Mouse (Mus musculus): ENCODE data around the gene Rapgef5. TPM values are rescaled to one million over a fixed set of nuclear protein-coding genes. Genes with fewer than 3 reads are reported as not detected.

The Rapgef5 gene
- polyA plus RNA-seq, 1 experiment from 2014 or later = 31.7 TPM

DNA sequence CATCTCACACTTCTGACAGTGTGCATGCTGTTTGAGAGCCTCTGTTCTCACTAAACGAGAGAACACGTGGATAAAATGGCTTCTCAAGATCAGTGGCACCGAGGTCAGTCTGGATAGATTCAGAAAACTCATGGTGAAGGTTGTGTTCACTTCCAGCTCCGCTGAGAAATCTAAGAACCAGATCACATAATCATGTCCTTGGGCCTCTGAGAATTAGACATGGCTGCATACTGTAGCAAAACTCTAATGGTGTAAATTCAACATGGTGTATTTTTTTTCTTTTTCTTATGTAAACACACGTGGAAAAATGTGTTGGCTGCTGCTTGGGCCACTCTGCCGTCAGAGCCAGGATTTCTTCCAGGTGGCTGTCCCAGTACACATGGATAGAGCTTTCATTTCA, 184.6 kb downstream of the Rapgef5 start:
- no peak overlapping the region for H3K4me2 ChIP-seq
- H3K4me3 ChIP-seq (replicated peaks) = no peak overlapping the region
- no peak overlapping the region for H3K9ac ChIP-seq (replicated peaks)
- no peak overlapping the region for H3K27ac ChIP-seq (replicated peaks)
- H3K4me1 ChIP-seq = peaks cover 20% of the 10 kb centered on the region; the same call in 1 of the 2 replicates
- H3K9me3 ChIP-seq (replicated peaks) = no peaks in the 10 kb centered on the region
- H3K36me3 ChIP-seq = no peaks in the 10 kb centered on the region
- 82% methylated on average over 6 of the region's 6 CpGs for WGBS
- no peak for ATAC-seq (ENCODE audit: low FRiP score)
- H3K27me3 ChIP-seq (replicated peaks) = no peaks in the 10 kb centered on the region

GRCm38 (mm10) chr12:117702291-117702690, 186.0 kb downstream of the Rapgef5 start:
- Histone ChIP-seq H3K4me3 (replicated peaks) (no peak overlapping the region), H3K27ac (replicated peaks) (no peak overlapping the region), H3K36me3 (no peaks in the 10 kb centered on the region), H3K9me3 (replicated peaks) (no peaks in the 10 kb centered on the region), H3K4me1 (peaks cover 15% of the 10 kb centered on the region; the same call in 1 of the 2 replicates), H3K27me3 (replicated peaks) (no peaks in the 10 kb centered on the region), H3K9ac (replicated peaks) (no peak overlapping the region), H3K4me2 (no peak overlapping the region)
- ATAC-seq (ENCODE audit: low FRiP score) = no peak
- WGBS = 72% methylated on average over 8 of the region's 8 CpGs

- H3K9me3 ChIP-seq (replicated peaks) = no peaks in the 10 kb centered on the region
- no peak overlapping the region for H3K27ac ChIP-seq (replicated peaks)
- no peak for ATAC-seq (ENCODE audit: low FRiP score)
- no peak overlapping the region for H3K4me3 ChIP-seq (replicated peaks)
- H3K27me3 ChIP-seq (replicated peaks) = no peaks in the 10 kb centered on the region
- no peak overlapping the region for H3K4me2 ChIP-seq
- WGBS = 89% methylated on average over 9 of the region's 9 CpGs
- H3K4me1 ChIP-seq = peaks cover 15% of the 10 kb centered on the region; the same call in 1 of the 2 replicates
- no peak overlapping the region for H3K9ac ChIP-seq (replicated peaks)
- no peaks in the 10 kb centered on the region for H3K36me3 ChIP-seq
Observed at GRCm38 (mm10) chr12:117702928-117703327, 186.6 kb downstream of the Rapgef5 start.

GRCm38 (mm10) chr12:117703413-117703812, 187.1 kb downstream of the Rapgef5 start:
- no peak for ATAC-seq (ENCODE audit: low FRiP score)
- Histone ChIP-seq H3K27ac (replicated peaks) (no peak overlapping the region), H3K27me3 (replicated peaks) (no peaks in the 10 kb centered on the region), H3K9ac (replicated peaks) (no peak overlapping the region), H3K36me3 (no peaks in the 10 kb centered on the region), H3K4me2 (no peak overlapping the region), H3K9me3 (replicated peaks) (no peaks in the 10 kb centered on the region), H3K4me1 (peaks cover 15% of the 10 kb centered on the region; the same call in 1 of the 2 replicates), H3K4me3 (replicated peaks) (no peak overlapping the region)
- WGBS = 46% methylated on average over 2 of the region's 2 CpGs

DNA sequence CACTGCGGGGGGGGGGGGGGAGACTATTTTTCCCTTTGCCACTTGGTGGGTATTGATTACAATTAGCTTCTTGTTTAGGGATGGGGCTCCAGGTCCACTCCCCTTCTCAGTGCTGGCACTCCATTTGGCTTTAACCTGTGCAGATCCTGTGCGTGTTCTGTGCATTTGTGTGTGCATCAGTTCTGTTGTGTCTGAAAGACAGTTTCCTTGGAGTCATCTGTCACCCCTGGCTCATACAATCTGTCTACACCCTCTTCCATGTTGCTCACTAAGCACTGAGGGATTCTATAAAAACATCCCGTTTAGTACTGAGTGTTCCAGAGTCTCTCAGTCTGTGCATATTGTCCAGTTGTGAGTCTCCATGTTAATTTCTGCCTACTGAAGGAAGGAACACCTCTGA, 189.0 kb downstream of the Rapgef5 start:
- 84% methylated on average over 3 of the region's 3 CpGs for WGBS
- H3K27me3 ChIP-seq (replicated peaks) = no peaks in the 10 kb centered on the region
- H3K27ac ChIP-seq (replicated peaks) = no peak overlapping the region
- H3K36me3 ChIP-seq = no peaks in the 10 kb centered on the region
- no peak overlapping the region for H3K9ac ChIP-seq (replicated peaks)
- no peak overlapping the region for H3K4me3 ChIP-seq (replicated peaks)
- H3K9me3 ChIP-seq (replicated peaks) = no peaks in the 10 kb centered on the region
- no peak overlapping the region for H3K4me2 ChIP-seq
- no peak for ATAC-seq (ENCODE audit: low FRiP score)
- H3K4me1 ChIP-seq = peaks cover 9% of the 10 kb centered on the region

- Histone ChIP-seq H3K9ac (replicated peaks) (no peak overlapping the region), H3K27ac (replicated peaks) (no peak overlapping the region)
Observed at GRCm38 (mm10) chr12:117709280-117709679, 193.0 kb downstream of the Rapgef5 start.

DNA sequence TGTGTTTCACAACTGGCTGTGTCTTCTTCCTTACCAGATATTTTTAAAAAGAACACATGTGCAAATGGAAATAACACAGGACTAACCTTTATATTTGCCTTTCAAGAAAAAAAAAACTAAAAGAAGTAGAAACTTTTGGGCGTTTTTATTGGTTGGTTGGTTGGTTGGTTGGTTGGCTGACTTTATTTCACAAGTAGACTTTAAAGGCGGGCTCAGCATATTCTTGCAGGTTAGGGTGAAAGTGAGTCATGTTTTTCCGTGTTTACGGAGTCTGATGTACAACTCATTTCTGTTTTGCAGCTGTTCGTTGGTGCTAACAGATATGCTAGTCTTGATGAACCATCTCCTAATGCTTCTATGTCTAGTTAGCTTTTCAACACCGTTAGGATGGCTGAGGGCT, 196.2 kb downstream of the Rapgef5 start:
- ATAC-seq (ENCODE audit: low FRiP score) = no peak
- 90% methylated on average over 6 of the region's 6 CpGs for WGBS
- H3K4me1 ChIP-seq = peaks cover 6% of the 10 kb centered on the region
- no peaks in the 10 kb centered on the region for H3K9me3 ChIP-seq (replicated peaks)
- H3K36me3 ChIP-seq = no peaks in the 10 kb centered on the region
- H3K4me3 ChIP-seq (replicated peaks) = no peak overlapping the region
- no peak overlapping the region for H3K9ac ChIP-seq (replicated peaks)
- H3K27me3 ChIP-seq (replicated peaks) = no peaks in the 10 kb centered on the region
- H3K27ac ChIP-seq (replicated peaks) = no peak overlapping the region
- no peak overlapping the region for H3K4me2 ChIP-seq

More at GRCm38 (mm10) chr12:117709280-117709679, 193.0 kb downstream of the Rapgef5 start:
- 38% methylated on average over 12 of the region's 12 CpGs for WGBS
- Histone ChIP-seq H3K27me3 (replicated peaks) (no peaks in the 10 kb centered on the region), H3K4me1 (peaks cover 6% of the 10 kb centered on the region), H3K4me2 (no peak overlapping the region), H3K4me3 (replicated peaks) (no peak overlapping the region), H3K9me3 (replicated peaks) (no peaks in the 10 kb centered on the region), H3K36me3 (no peaks in the 10 kb centered on the region)
- no peak for ATAC-seq (ENCODE audit: low FRiP score)

GRCm38 (mm10) chr12:117713616-117714015, 197.3 kb downstream of the Rapgef5 start:
- ATAC-seq (ENCODE audit: low FRiP score) = no peak
- peaks cover 6% of the 10 kb centered on the region for H3K4me1 ChIP-seq
- WGBS = 25% methylated on average over 6 of the region's 6 CpGs
- no peak overlapping the region for H3K4me3 ChIP-seq (replicated peaks)
- no peaks in the 10 kb centered on the region for H3K36me3 ChIP-seq
- H3K9ac ChIP-seq (replicated peaks) = no peak overlapping the region
- H3K27ac ChIP-seq (replicated peaks) = no peak overlapping the region
- H3K9me3 ChIP-seq (replicated peaks) = no peaks in the 10 kb centered on the region
- no peak overlapping the region for H3K4me2 ChIP-seq
- no peaks in the 10 kb centered on the region for H3K27me3 ChIP-seq (replicated peaks)

- Histone ChIP-seq H3K9ac (replicated peaks) (no peak overlapping the region), H3K36me3 (peaks cover 8% of the 10 kb centered on the region), H3K4me1 (peaks cover 15% of the 10 kb centered on the region), H3K4me2 (no peak overlapping the region), H3K9me3 (replicated peaks) (no peaks in the 10 kb centered on the region), H3K27me3 (replicated peaks) (no peaks in the 10 kb centered on the region), H3K27ac (replicated peaks) (peak overlapping the region; percentile 57; the same call in 1 of the 2 replicates), H3K4me3 (replicated peaks) (no peak overlapping the region)
- WGBS = 33% methylated on average over 14 of the region's 14 CpGs
- ATAC-seq (ENCODE audit: low FRiP score) = peak; percentile 77
Observed at GRCm38 (mm10) chr12:117720794-117721747, 204.8 kb downstream of the Rapgef5 start.

DNA sequence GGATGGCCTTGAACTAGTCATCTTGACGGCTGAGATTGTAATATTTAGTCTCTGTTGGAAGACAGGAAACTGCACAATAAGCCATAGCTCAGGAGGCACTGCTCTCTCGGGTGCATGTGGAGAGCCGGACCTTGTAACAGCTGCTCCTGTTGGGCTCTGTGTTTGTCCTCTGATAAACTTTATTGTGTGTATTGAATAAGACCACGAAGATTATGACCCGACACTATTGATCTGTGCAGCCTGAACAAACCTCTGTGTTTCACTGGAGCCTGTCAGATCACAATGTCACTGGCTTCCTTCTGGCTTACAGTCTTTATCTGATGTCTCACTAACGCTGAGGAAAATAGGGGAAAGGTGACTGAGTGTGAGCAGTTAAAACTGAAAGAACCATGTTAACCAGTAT, 205.5 kb downstream of the Rapgef5 start:
- Histone ChIP-seq H3K4me2 (no peak overlapping the region), H3K4me3 (replicated peaks) (no peak overlapping the region), H3K27me3 (replicated peaks) (no peaks in the 10 kb centered on the region), H3K9ac (replicated peaks) (no peak overlapping the region), H3K4me1 (peaks cover 15% of the 10 kb centered on the region), H3K36me3 (peaks cover 13% of the 10 kb centered on the region), H3K27ac (replicated peaks) (no peak overlapping the region), H3K9me3 (replicated peaks) (no peaks in the 10 kb centered on the region)
- 46% methylated on average over 6 of the region's 6 CpGs for WGBS
- no peak for ATAC-seq (ENCODE audit: low FRiP score)

DNA sequence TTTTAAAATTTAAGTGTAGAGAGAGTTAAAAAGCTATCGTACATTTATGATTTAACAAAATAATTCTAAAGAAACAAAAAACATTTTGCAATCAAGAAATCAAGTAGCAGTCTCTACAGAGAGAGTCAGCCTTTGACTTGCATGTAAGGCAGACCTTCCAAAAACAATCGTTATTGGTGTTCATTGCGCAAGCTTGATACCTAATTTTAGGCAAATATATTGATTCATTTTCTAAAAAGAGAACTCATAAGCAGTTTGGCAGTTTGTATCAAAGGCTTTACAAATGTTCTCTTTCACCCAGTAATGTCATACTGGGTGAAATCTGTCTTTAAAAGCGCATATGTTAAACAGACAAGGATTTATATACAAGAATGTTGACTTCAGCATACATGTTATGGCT, 208.7 kb downstream of the Rapgef5 start:
- Histone ChIP-seq H3K9ac (replicated peaks) (no peak overlapping the region), H3K27ac (replicated peaks) (no peak overlapping the region), H3K36me3 (peaks cover 5% of the 10 kb centered on the region; the same call in 1 of the 2 replicates), H3K27me3 (replicated peaks) (no peaks in the 10 kb centered on the region), H3K4me3 (replicated peaks) (no peak overlapping the region), H3K4me2 (no peak overlapping the region), H3K9me3 (replicated peaks) (no peaks in the 10 kb centered on the region), H3K4me1 (peaks cover 22% of the 10 kb centered on the region)
- WGBS = 94% methylated on average over 4 of the region's 4 CpGs
- no peak for ATAC-seq (ENCODE audit: low FRiP score)
